Mouse (Mus musculus): ENCODE measurements around the gene Slc25a54. TPM values are rescaled to one million over a fixed set of nuclear protein-coding genes. Genes with fewer than 3 reads are reported as not detected.

The Slc25a54 gene
- total RNA-seq, 2 experiments from 2014 or later: not detected

- peak; percentile 31 for ATAC-seq (replicated peaks; ENCODE audit: poor library complexity, severe bottlenecking)
Observed at GRCm38 (mm10) chr3:109123531-109123981, 43.3 kb downstream of the Slc25a54 start.

DNA sequence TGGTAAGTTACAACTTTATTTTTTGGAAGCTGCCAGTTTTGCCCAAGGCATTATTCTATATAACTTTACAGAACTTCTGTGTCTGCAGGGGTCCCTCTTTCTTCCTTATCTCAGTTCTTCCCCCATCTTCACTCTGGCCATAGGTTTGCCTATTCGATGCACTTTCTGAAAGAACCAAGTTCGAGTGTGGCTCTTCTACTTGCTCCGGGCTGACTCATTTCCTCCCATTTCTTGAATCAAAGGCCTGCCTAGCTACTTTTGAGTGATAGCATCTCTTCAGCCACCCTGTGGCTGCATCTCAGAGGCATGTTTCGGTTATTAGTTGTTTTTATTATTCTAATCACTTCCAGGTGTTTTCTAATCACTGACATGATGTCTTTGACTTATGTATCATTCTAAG, 43.8 kb downstream of the Slc25a54 start:
- no peak for ATAC-seq (replicated peaks; ENCODE audit: poor library complexity, severe bottlenecking)

- ATAC-seq (replicated peaks; ENCODE audit: poor library complexity, severe bottlenecking): no peak
Observed at GRCm38 (mm10) chr3:109125531-109125930, 45.3 kb downstream of the Slc25a54 start.

DNA sequence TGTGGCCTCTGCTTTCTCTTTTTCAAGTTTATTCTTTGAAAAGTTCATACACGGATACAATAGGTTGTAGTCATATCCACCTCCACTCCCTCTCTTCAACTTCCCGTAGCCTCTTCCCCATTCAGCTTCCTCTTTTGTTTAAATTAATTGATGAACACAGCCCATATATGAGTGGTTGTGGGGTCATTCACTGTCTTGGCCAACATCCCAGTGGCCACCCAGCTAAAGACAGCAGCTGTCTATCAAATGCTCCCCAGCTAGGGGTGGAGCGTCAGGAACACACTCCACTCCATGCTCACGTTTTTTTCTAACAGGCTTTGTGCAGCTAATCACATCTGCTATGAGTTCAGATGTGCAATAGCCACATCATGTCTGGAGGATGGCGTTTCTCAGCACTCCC, 49.5 kb downstream of the Slc25a54 start:
- ATAC-seq (replicated peaks; ENCODE audit: poor library complexity, severe bottlenecking): peak; percentile 97

DNA sequence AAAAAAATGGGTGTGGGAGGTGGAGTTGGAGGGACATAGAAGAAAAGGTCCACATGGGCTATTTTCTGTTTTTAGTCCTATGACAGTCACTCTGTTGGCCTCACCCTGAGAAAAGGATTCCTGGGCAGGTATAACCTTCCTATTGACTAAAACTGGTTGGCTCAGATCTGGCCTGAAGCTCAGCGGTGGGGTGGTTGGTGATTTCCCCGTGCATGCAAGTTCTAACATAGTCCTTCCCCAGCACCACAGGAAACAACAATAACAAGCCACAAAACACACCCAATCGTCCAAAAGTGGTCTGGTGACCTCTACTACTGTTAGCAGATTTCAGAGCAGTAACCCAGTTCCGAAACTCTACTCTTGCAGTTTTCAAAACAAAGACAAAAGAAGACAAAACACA, 52.7 kb downstream of the Slc25a54 start:
- no peak for ATAC-seq (replicated peaks; ENCODE audit: poor library complexity, severe bottlenecking)

DNA sequence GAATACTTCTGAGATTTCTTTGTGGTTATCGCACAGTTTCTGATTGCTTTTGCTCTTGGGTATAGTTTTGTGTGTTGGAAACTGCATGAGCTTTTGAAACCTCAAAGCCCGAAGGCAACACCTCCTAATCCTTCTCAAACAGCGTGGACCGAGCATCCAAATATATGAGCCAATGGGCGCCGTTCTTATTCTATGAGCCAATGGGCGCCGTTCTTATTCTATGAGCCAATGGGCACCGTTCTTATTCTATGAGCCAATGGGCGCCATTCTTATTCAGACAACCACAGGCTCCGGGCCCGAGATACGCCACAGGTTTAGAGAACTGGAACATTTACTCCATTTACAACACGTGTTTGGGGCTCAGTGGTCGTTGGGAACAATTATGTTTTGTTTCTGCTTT, 53.8 kb downstream of the Slc25a54 start:
- no peak for ATAC-seq (replicated peaks; ENCODE audit: poor library complexity, severe bottlenecking)

DNA sequence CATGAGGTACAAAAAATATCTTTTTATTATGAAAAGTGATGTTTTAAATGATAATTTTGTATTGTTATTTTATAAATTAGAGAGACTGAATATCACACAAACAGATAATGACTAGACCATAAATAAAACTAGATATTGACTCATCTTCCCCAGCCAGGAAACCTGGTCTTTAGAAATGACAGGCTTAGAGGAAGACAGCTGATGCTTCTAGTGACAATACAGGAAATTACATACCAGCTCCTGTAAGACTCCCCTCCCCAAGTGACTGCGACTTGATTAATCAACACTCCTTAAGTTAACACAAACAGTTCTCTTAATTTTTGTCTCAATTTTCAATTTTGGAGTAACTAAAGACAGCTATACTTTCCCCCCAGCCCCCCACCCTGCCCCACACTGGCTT, 55.1 kb downstream of the Slc25a54 start:
- ATAC-seq (replicated peaks; ENCODE audit: poor library complexity, severe bottlenecking): peak; percentile 71

GRCm38 (mm10) chr3:109152561-109152960, 72.3 kb downstream of the Slc25a54 start:
- no peak for ATAC-seq (replicated peaks; ENCODE audit: poor library complexity, severe bottlenecking)

- peak; percentile 74 for ATAC-seq (replicated peaks; ENCODE audit: poor library complexity, severe bottlenecking)
Observed at GRCm38 (mm10) chr3:109153410-109153809, 73.1 kb downstream of the Slc25a54 start.

DNA sequence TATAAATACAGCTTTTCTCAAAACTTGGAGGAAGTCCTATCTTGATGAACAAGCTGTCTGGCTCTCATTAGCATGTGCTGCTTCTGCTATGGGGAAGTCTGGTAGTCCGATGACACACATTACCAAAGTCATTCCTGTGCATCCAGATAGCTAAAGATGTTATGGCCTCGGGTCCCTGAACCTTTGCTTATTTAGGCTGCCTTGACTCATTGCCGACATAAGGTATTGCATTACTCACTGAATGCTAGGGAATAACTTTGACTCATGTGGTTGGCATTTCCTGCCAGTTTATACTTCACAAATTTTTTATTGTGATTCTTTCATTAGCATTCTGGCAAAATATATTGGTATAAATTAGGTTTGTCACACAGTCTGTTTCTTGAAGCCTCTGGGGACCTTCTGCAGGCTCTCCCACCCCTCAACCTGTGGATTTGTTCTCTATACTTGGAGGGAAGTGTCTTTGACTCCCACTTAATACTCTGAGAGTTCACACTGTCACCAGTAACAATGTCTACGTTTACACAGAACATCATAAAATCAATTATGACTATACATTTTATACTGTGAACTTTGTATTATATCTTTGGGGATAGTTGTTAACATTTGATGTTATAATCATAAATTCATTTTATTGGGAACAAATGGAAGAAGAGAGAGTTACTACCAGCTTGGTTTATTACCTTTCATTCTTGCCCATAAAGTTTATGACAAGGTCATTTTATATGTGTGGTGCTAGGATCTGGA, 75.8 kb downstream of the Slc25a54 start:
- ATAC-seq (replicated peaks; ENCODE audit: poor library complexity, severe bottlenecking): 0 out of 2 replicates have a peak, but pooled peaks have one; percentile 23

GRCm38 (mm10) chr3:109157481-109157880, 77.2 kb downstream of the Slc25a54 start:
- no peak for ATAC-seq (replicated peaks; ENCODE audit: poor library complexity, severe bottlenecking)

- no peak for ATAC-seq (replicated peaks; ENCODE audit: poor library complexity, severe bottlenecking)
Observed at GRCm38 (mm10) chr3:109164088-109164487, 83.8 kb downstream of the Slc25a54 start.

GRCm38 (mm10) chr3:109164644-109165043, 84.4 kb downstream of the Slc25a54 start:
- no peak for ATAC-seq (replicated peaks; ENCODE audit: poor library complexity, severe bottlenecking)

DNA sequence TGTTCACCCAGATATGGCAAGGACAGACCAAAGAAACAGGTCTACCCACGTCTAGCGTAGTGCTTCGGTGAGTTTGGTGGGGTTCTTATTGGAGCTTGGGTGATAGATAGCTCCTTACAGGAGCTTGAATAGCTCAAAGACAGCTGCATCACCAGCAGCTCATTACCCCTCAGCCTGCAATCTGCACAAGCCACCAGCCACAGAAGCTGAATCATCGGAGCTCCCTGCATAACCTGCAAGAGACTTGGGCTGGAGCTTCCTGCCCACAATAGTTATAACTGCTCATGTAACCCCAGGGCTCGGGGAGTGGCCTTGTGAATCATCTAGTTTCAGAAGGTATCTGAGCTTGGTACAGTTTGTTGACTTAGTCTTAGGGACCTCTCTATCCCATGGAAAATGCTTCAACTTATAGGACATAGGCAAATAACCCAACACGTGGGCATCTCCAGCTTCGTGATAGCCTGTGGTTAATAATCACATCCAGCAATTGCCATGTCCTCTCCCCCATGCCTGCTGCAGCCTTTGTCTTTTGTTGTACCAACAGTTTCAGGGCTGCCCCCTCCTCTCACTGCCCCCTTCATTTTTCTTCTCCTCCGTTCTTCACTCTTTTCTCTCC, 85.1 kb downstream of the Slc25a54 start:
- peak; percentile 73 for ATAC-seq (replicated peaks; ENCODE audit: poor library complexity, severe bottlenecking)

Other genes with a start within 250 kb of the Slc25a54 start
- gene Stxbp3, start 239.9 kb upstream of the Slc25a54 start, total RNA-seq (2014; fragmentation: Nextera tagmentation): 23.5 and 28.7 TPM in 2 replicates
- gene Stxbp3, start 239.9 kb upstream of the Slc25a54 start, total RNA-seq (2017): 21.6 and 26.2 TPM in 2 replicates
- 0.21 TPM in 1 of 2 replicates, not detected in the other for gene Fndc7, start 190.5 kb upstream of the Slc25a54 start, total RNA-seq (2014; fragmentation: Nextera tagmentation)
- gene Fndc7, start 190.5 kb upstream of the Slc25a54 start, total RNA-seq (2017): 0.05 TPM in 1 of 2 replicates, not detected in the other
- 113 and 174 TPM in 2 replicates for gene Prpf38b, start 168.7 kb upstream of the Slc25a54 start, total RNA-seq (2014; fragmentation: Nextera tagmentation)
- 211 and 237 TPM in 2 replicates for gene Prpf38b, start 168.7 kb upstream of the Slc25a54 start, total RNA-seq (2017)
- gene Henmt1, start 140.6 kb upstream of the Slc25a54 start, total RNA-seq (2014; fragmentation: Nextera tagmentation): not detected in 2 replicates
- not detected in 2 replicates for gene Henmt1, start 140.6 kb upstream of the Slc25a54 start, total RNA-seq (2017)
- not detected in 2 replicates for gene Gm9857, start 140.0 kb upstream of the Slc25a54 start, total RNA-seq (2014; fragmentation: Nextera tagmentation)
- gene Gm9857, start 140.0 kb upstream of the Slc25a54 start, total RNA-seq (2017): not detected in 2 replicates
- gene Fam102b, start 52.9 kb upstream of the Slc25a54 start, total RNA-seq (2014; fragmentation: Nextera tagmentation): 28.8 and 29.1 TPM in 2 replicates
- gene Fam102b, start 52.9 kb upstream of the Slc25a54 start, total RNA-seq (2017): 32.2 and 33.7 TPM in 2 replicates
- gene Slc25a24, start 42.7 kb downstream of the Slc25a54 start, total RNA-seq (2014; fragmentation: Nextera tagmentation): 16.0 and 16.2 TPM in 2 replicates
- 15.3 and 17.1 TPM in 2 replicates for gene Slc25a24, start 42.7 kb downstream of the Slc25a54 start, total RNA-seq (2017)

All from granulocyte monocyte progenitor cell, adult 5-6 weeks (primary cell).